Mouse (Mus musculus) limb, embryonic 12.5 days (tissue): ENCODE data around the gene Scrg1. TPM values are rescaled to one million over a fixed set of nuclear protein-coding genes. Genes with fewer than 3 reads are reported as not detected.
"Not testable (repeated sequence)": the region's sequence is repeated elsewhere in the genome, so short reads cannot be mapped to it uniquely, and the experiment has no call there.

Experiments
- ATAC-seq: fragments of 200-750 bp; cut with Nextera tagmentation; 2 replicates; pipeline ENCODE4 v1.8.0; 2017; ENCODE audit warnings: low read depth, moderate TSS enrichment; ENCODE audit not compliant: insufficient number of reproducible peaks, insufficient read depth, low FRiP score, low TSS enrichment
- H3K27ac ChIP-seq: fragments of 300-500 bp; sonication (generic); 2 replicates; pipeline ENCODE4 v1.5.1; 2016; ENCODE audit warnings: mild to moderate bottlenecking, moderate library complexity
- H3K27me3 ChIP-seq: fragments of 300-500 bp; sonication (generic); 2 replicates; pipeline ENCODE4 v1.6.1; 2016; ENCODE audit warnings: mild to moderate bottlenecking, moderate library complexity
- H3K36me3 ChIP-seq: fragments of 300-500 bp; sonication (generic); 2 replicates; pipeline ENCODE4 v1.6.1; 2016; ENCODE audit warnings: mild to moderate bottlenecking, moderate library complexity
- H3K4me1 ChIP-seq: fragments of 300-500 bp; sonication (generic); replicated peaks from 2 replicates; pipeline ENCODE4 v1.6.1; 2016
- H3K4me2 ChIP-seq: fragments of 300-500 bp; sonication (generic); 2 replicates; pipeline ENCODE4 v1.6.1; 2016; ENCODE audit warnings: mild to moderate bottlenecking, moderate library complexity
- H3K4me3 ChIP-seq: fragments of 300-500 bp; sonication (generic); replicated peaks from 2 replicates; pipeline ENCODE4 v1.5.1; 2016; ENCODE audit warnings: mild to moderate bottlenecking
- H3K9ac ChIP-seq: fragments of 300-500 bp; sonication (generic); replicated peaks from 2 replicates; pipeline ENCODE4 v1.6.1; 2016; ENCODE audit warnings: mild to moderate bottlenecking, moderate library complexity
- H3K9me3 ChIP-seq: fragments of 300-500 bp; sonication (generic); 2 replicates; pipeline ENCODE4 v1.6.1; 2016; ENCODE audit warnings: mild to moderate bottlenecking, moderate library complexity
- WGBS: fragments of 180-500 bp; shearing (Covaris S2); methylation state at CpG from one replicate; pipeline ENCODE4 v1.1.7; 2016; 5-methylcytosine and 5-hydroxymethylcytosine counted together
- polyA plus RNA-seq: library from polyadenylated mRNA; unstranded; fragments of >200 nt; fragmentation: Nextera tagmentation; extraction: Ambion mirVana; gene quantifications from 2 replicates; pipeline ENCODE4 v1.2.1, GENCODE M21; 2016

The Scrg1 gene
- polyA plus RNA-seq, 1 experiment from 2014 or later, result 4.4 TPM

GRCm38 (mm10) chr8:57429888-57430274 lies 25.8 kb upstream of the Scrg1 start:
- H3K36me3 ChIP-seq, H3K27ac ChIP-seq, H3K27me3 ChIP-seq, H3K9ac ChIP-seq, H3K9me3 ChIP-seq, H3K4me3 ChIP-seq, H3K4me1 ChIP-seq, ATAC-seq, H3K4me2 ChIP-seq: not testable (repeated sequence)
- whole genome bisulfite sequencing, result 71% methylated on average over 5 of the region's 5 CpGs

- Histone ChIP-seq H3K27me3 (peaks cover 9% of the 10 kb centered on the region), H3K4me2 (no peak overlapping the region), H3K4me3 (no peak overlapping the region), H3K4me1 (peaks cover 5% of the 10 kb centered on the region), H3K36me3 (no peaks in the 10 kb centered on the region), H3K9ac (no peak overlapping the region), H3K9me3 (no peaks in the 10 kb centered on the region), H3K27ac (no peak overlapping the region)
- no peak for ATAC-seq
- WGBS, result 87% methylated on average over 11 of the region's 11 CpGs
These were observed 24.8 kb upstream of the Scrg1 start for GRCm38 (mm10) chr8:57430901-57431300.

GRCm38 (mm10) chr8:57432802-57433201 lies 22.9 kb upstream of the Scrg1 start:
- Histone ChIP-seq H3K27me3 (peaks cover 5% of the 10 kb centered on the region; the same call in 1 of the 2 replicates), H3K9ac (no peak overlapping the region), H3K27ac (no peak overlapping the region), H3K36me3 (no peaks in the 10 kb centered on the region), H3K9me3 (no peaks in the 10 kb centered on the region), H3K4me3 (no peak overlapping the region), H3K4me1 (peaks cover 11% of the 10 kb centered on the region), H3K4me2 (no peak overlapping the region)
- no peak for ATAC-seq
- WGBS, result 85% methylated on average over 5 of the region's 5 CpGs

- peak overlapping the region; percentile 36 for H3K4me2 ChIP-seq
- H3K9me3 ChIP-seq, result no peaks in the 10 kb centered on the region
- WGBS, result 34% methylated on average over 18 of the region's 18 CpGs
- H3K36me3 ChIP-seq, result no peaks in the 10 kb centered on the region
- no peaks in the 10 kb centered on the region; the same call in 1 of the 2 replicates for H3K27me3 ChIP-seq
- peak; percentile 26; the same call in 1 of the 2 replicates for ATAC-seq
- H3K27ac ChIP-seq, result peak overlapping the region; percentile 41; the same call in 1 of the 2 replicates
- peaks cover 11% of the 10 kb centered on the region for H3K4me1 ChIP-seq
- no peak overlapping the region for H3K9ac ChIP-seq
- no peak overlapping the region for H3K4me3 ChIP-seq
These were observed 19.8 kb upstream of the Scrg1 start for GRCm38 (mm10) chr8:57435768-57436436.

GRCm38 (mm10) chr8:57436437-57436796 lies 19.3 kb upstream of the Scrg1 start:
- Histone ChIP-seq H3K27me3 (no peaks in the 10 kb centered on the region), H3K9me3 (no peaks in the 10 kb centered on the region), H3K36me3 (no peaks in the 10 kb centered on the region), H3K27ac (peak overlapping the region; percentile 41; the same call in 1 of the 2 replicates), H3K4me3 (no peak overlapping the region), H3K4me2 (peak overlapping the region; percentile 36; the same call in 1 of the 2 replicates), H3K9ac (no peak overlapping the region), H3K4me1 (peaks cover 11% of the 10 kb centered on the region)
- ATAC-seq, result no peak
- 70% methylated on average over 9 of the region's 9 CpGs for WGBS

- no peak overlapping the region for H3K4me3 ChIP-seq
- 59% methylated on average over 4 of the region's 4 CpGs for WGBS
- no peak overlapping the region for H3K27ac ChIP-seq
- no peak for ATAC-seq
- H3K4me2 ChIP-seq, result no peak overlapping the region
- H3K4me1 ChIP-seq, result peaks cover 4% of the 10 kb centered on the region
- no peaks in the 10 kb centered on the region for H3K9me3 ChIP-seq
- no peak overlapping the region for H3K9ac ChIP-seq
- H3K36me3 ChIP-seq, result no peaks in the 10 kb centered on the region
- H3K27me3 ChIP-seq, result no peaks in the 10 kb centered on the region
These were observed 14.6 kb upstream of the Scrg1 start for GRCm38 (mm10) chr8:57441131-57441530.

GRCm38 (mm10) chr8:57441556-57441955 lies 14.2 kb upstream of the Scrg1 start:
- H3K9me3 ChIP-seq, result no peaks in the 10 kb centered on the region
- H3K27ac ChIP-seq, result no peak overlapping the region
- no peak for ATAC-seq
- no peak overlapping the region for H3K9ac ChIP-seq
- no peak overlapping the region for H3K4me2 ChIP-seq
- no peaks in the 10 kb centered on the region for H3K36me3 ChIP-seq
- WGBS, result 86% methylated on average over 5 of the region's 5 CpGs
- H3K4me3 ChIP-seq, result no peak overlapping the region
- H3K4me1 ChIP-seq, result no peaks in the 10 kb centered on the region; the same call in 1 of the 2 replicates
- no peaks in the 10 kb centered on the region for H3K27me3 ChIP-seq

GRCm38 (mm10) chr8:57443289-57443688 lies 12.4 kb upstream of the Scrg1 start:
- H3K27ac ChIP-seq, result no peak overlapping the region
- no peak for ATAC-seq
- no peak overlapping the region for H3K4me3 ChIP-seq
- H3K9ac ChIP-seq, result no peak overlapping the region
- H3K4me1 ChIP-seq, result no peaks in the 10 kb centered on the region; the same call in 1 of the 2 replicates
- H3K27me3 ChIP-seq, result no peaks in the 10 kb centered on the region
- WGBS, result 74% methylated on average over 4 of the region's 4 CpGs
- no peak overlapping the region for H3K4me2 ChIP-seq
- no peaks in the 10 kb centered on the region for H3K9me3 ChIP-seq
- no peaks in the 10 kb centered on the region for H3K36me3 ChIP-seq

GRCm38 (mm10) chr8:57445901-57446300 lies 9.8 kb upstream of the Scrg1 start:
- WGBS, result 79% methylated on average over 5 of the region's 5 CpGs
- H3K4me3 ChIP-seq, H3K9me3 ChIP-seq, H3K4me2 ChIP-seq, H3K36me3 ChIP-seq, H3K27ac ChIP-seq, H3K9ac ChIP-seq, ATAC-seq, H3K4me1 ChIP-seq, H3K27me3 ChIP-seq: not testable (repeated sequence)

- no peaks in the 10 kb centered on the region for H3K27me3 ChIP-seq
- 79% methylated on average over 7 of the region's 7 CpGs for WGBS
- no peak for ATAC-seq
- no peaks in the 10 kb centered on the region for H3K36me3 ChIP-seq
- H3K9me3 ChIP-seq, result no peaks in the 10 kb centered on the region
- no peak overlapping the region for H3K4me3 ChIP-seq
- no peak overlapping the region for H3K4me2 ChIP-seq
- H3K9ac ChIP-seq, result no peak overlapping the region
- H3K4me1 ChIP-seq, result peaks cover 2% of the 10 kb centered on the region
- H3K27ac ChIP-seq, result no peak overlapping the region
These were observed 5.0 kb upstream of the Scrg1 start for GRCm38 (mm10) chr8:57450726-57451125.

GRCm38 (mm10) chr8:57451896-57452295 lies 3.8 kb upstream of the Scrg1 start:
- no peak overlapping the region for H3K4me2 ChIP-seq
- H3K27me3 ChIP-seq, result no peaks in the 10 kb centered on the region
- no peaks in the 10 kb centered on the region for H3K36me3 ChIP-seq
- no peak overlapping the region for H3K4me3 ChIP-seq
- no peak overlapping the region for H3K9ac ChIP-seq
- no peaks in the 10 kb centered on the region for H3K9me3 ChIP-seq
- H3K4me1 ChIP-seq, result peaks cover 8% of the 10 kb centered on the region
- WGBS, result 93% methylated on average over 4 of the region's 4 CpGs
- H3K27ac ChIP-seq, result no peak overlapping the region
- no peak for ATAC-seq

- Histone ChIP-seq H3K4me1 (peaks cover 8% of the 10 kb centered on the region), H3K36me3 (no peaks in the 10 kb centered on the region), H3K4me3 (no peak overlapping the region), H3K27me3 (no peaks in the 10 kb centered on the region), H3K27ac (no peak overlapping the region), H3K9me3 (no peaks in the 10 kb centered on the region), H3K9ac (no peak overlapping the region), H3K4me2 (no peak overlapping the region)
- whole genome bisulfite sequencing, result 82% methylated on average over 2 of the region's 2 CpGs
- no peak for ATAC-seq
These were observed 2.4 kb upstream of the Scrg1 start for GRCm38 (mm10) chr8:57453361-57453760.
